Mouse (Mus musculus): Measurements from ENCODE around the gene 4933427D14Rik. TPM values are rescaled to one million over a fixed set of nuclear protein-coding genes. Genes with fewer than 3 reads are reported as not detected.
"Not testable (repeated sequence)": the region's sequence is repeated elsewhere in the genome, so short reads cannot be mapped to it uniquely, and the experiment has no call there.

4933427D14Rik gene
- polyA plus RNA-seq, 1 experiment, result 14.5 TPM

- no peak for TF ChIP-seq CTCF (IDR thresholded peaks at IDR 0.05; ENCODE audit: low read depth, low read length)
- TF ChIP-seq EP300 (IDR thresholded peaks at IDR 0.05; ENCODE audit: insufficient read depth, low read depth, low read length), result no peak
- no peak for TF ChIP-seq POLR2A (IDR thresholded peaks at IDR 0.05; ENCODE audit: insufficient read depth, low read length)
- H3K27me3 ChIP-seq (ENCODE audit: control insufficient read depth, insufficient read depth, low read length, poor library complexity, severe bottlenecking), result no peaks in the 10 kb centered on the region
- H3K4me3 ChIP-seq (ENCODE audit: low read depth, low read length), result no peak overlapping the region
- H3K4me1 ChIP-seq (ENCODE audit: control insufficient read depth, insufficient read depth, low read length), result no peaks in the 10 kb centered on the region
- H3K36me3 ChIP-seq (ENCODE audit: control insufficient read depth, insufficient read depth, low read length, poor library complexity, severe bottlenecking), result peaks cover 11% of the 10 kb centered on the region
- no peak overlapping the region for H3K9ac ChIP-seq (ENCODE audit: low read depth, poor library complexity, severe bottlenecking)
- H3K27ac ChIP-seq (ENCODE audit: insufficient read depth, low read length), result no peak overlapping the region
- no peaks in the 10 kb centered on the region for H3K9me3 ChIP-seq (replicated peaks; ENCODE audit: control insufficient read depth, insufficient read depth, low read length, poor library complexity, severe bottlenecking)
These were observed 32.5 kb downstream of the 4933427D14Rik start for GRCm38 (mm10) chr11:72174721-72175120.

GRCm38 (mm10) chr11:72173506-72173905 lies 33.8 kb downstream of the 4933427D14Rik start:
- Histone ChIP-seq H3K27me3 (ENCODE audit: control insufficient read depth, insufficient read depth, low read length, poor library complexity, severe bottlenecking) (no peaks in the 10 kb centered on the region), H3K9me3 (replicated peaks; ENCODE audit: control insufficient read depth, insufficient read depth, low read length, poor library complexity, severe bottlenecking) (no peaks in the 10 kb centered on the region), H3K4me3 (ENCODE audit: low read depth, low read length) (no peak overlapping the region), H3K36me3 (ENCODE audit: control insufficient read depth, insufficient read depth, low read length, poor library complexity, severe bottlenecking) (peaks cover 11% of the 10 kb centered on the region), H3K27ac (ENCODE audit: insufficient read depth, low read length) (no peak overlapping the region), H3K4me1 (ENCODE audit: control insufficient read depth, insufficient read depth, low read length) (no peaks in the 10 kb centered on the region), H3K9ac (ENCODE audit: low read depth, poor library complexity, severe bottlenecking) (no peak overlapping the region)
- TF ChIP-seq EP300 (IDR thresholded peaks at IDR 0.05; ENCODE audit: insufficient read depth, low read depth, low read length), result no peak

GRCm38 (mm10) chr11:72171906-72172305 lies 35.4 kb downstream of the 4933427D14Rik start:
- not testable (repeated sequence) for H3K4me1 ChIP-seq (ENCODE audit: control insufficient read depth, insufficient read depth, low read length); H3K27me3 ChIP-seq (ENCODE audit: control insufficient read depth, insufficient read depth, low read length, poor library complexity, severe bottlenecking); H3K9ac ChIP-seq (ENCODE audit: low read depth, poor library complexity, severe bottlenecking); H3K4me3 ChIP-seq (ENCODE audit: low read depth, low read length); H3K27ac ChIP-seq (ENCODE audit: insufficient read depth, low read length); H3K9me3 ChIP-seq (replicated peaks; ENCODE audit: control insufficient read depth, insufficient read depth, low read length, poor library complexity, severe bottlenecking)
- peaks cover 11% of the 10 kb centered on the region for H3K36me3 ChIP-seq (ENCODE audit: control insufficient read depth, insufficient read depth, low read length, poor library complexity, severe bottlenecking)

- Histone ChIP-seq H3K4me1 (ENCODE audit: control insufficient read depth, insufficient read depth, low read length) (no peaks in the 10 kb centered on the region), H3K36me3 (ENCODE audit: control insufficient read depth, insufficient read depth, low read length, poor library complexity, severe bottlenecking) (peaks cover 7% of the 10 kb centered on the region; the same call in 1 of the 2 replicates), H3K4me3 (ENCODE audit: low read depth, low read length) (no peak overlapping the region), H3K9me3 (replicated peaks; ENCODE audit: control insufficient read depth, insufficient read depth, low read length, poor library complexity, severe bottlenecking) (no peaks in the 10 kb centered on the region), H3K27me3 (ENCODE audit: control insufficient read depth, insufficient read depth, low read length, poor library complexity, severe bottlenecking) (no peaks in the 10 kb centered on the region), H3K27ac (ENCODE audit: insufficient read depth, low read length) (no peak overlapping the region), H3K9ac (ENCODE audit: low read depth, poor library complexity, severe bottlenecking) (no peak overlapping the region)
- TF ChIP-seq EP300 (IDR thresholded peaks at IDR 0.05; ENCODE audit: insufficient read depth, low read depth, low read length) (no peak), POLR2A (IDR thresholded peaks at IDR 0.05; ENCODE audit: insufficient read depth, low read length) (no peak), CTCF (IDR thresholded peaks at IDR 0.05; ENCODE audit: low read depth, low read length) (no peak)
These were observed 37.4 kb downstream of the 4933427D14Rik start for GRCm38 (mm10) chr11:72169871-72170270.

- Histone ChIP-seq H3K27me3 (ENCODE audit: control insufficient read depth, insufficient read depth, low read length, poor library complexity, severe bottlenecking) (no peaks in the 10 kb centered on the region), H3K9ac (ENCODE audit: low read depth, poor library complexity, severe bottlenecking) (no peak overlapping the region), H3K9me3 (replicated peaks; ENCODE audit: control insufficient read depth, insufficient read depth, low read length, poor library complexity, severe bottlenecking) (no peaks in the 10 kb centered on the region), H3K4me3 (ENCODE audit: low read depth, low read length) (no peak overlapping the region), H3K4me1 (ENCODE audit: control insufficient read depth, insufficient read depth, low read length) (no peaks in the 10 kb centered on the region), H3K36me3 (ENCODE audit: control insufficient read depth, insufficient read depth, low read length, poor library complexity, severe bottlenecking) (peaks cover 2% of the 10 kb centered on the region; the same call in 1 of the 2 replicates), H3K27ac (ENCODE audit: insufficient read depth, low read length) (no peak overlapping the region)
- TF ChIP-seq POLR2A (IDR thresholded peaks at IDR 0.05; ENCODE audit: insufficient read depth, low read length), result no peak
- no peak for TF ChIP-seq EP300 (IDR thresholded peaks at IDR 0.05; ENCODE audit: insufficient read depth, low read depth, low read length)
- no peak for TF ChIP-seq CTCF (IDR thresholded peaks at IDR 0.05; ENCODE audit: low read depth, low read length)
These were observed 44.1 kb downstream of the 4933427D14Rik start for GRCm38 (mm10) chr11:72163198-72163597.

- Histone ChIP-seq H3K36me3 (ENCODE audit: control insufficient read depth, insufficient read depth, low read length, poor library complexity, severe bottlenecking) (peaks cover 2% of the 10 kb centered on the region; the same call in 1 of the 2 replicates), H3K27ac (ENCODE audit: insufficient read depth, low read length) (no peak overlapping the region), H3K27me3 (ENCODE audit: control insufficient read depth, insufficient read depth, low read length, poor library complexity, severe bottlenecking) (no peaks in the 10 kb centered on the region), H3K9ac (ENCODE audit: low read depth, poor library complexity, severe bottlenecking) (no peak overlapping the region), H3K4me3 (ENCODE audit: low read depth, low read length) (no peak overlapping the region), H3K4me1 (ENCODE audit: control insufficient read depth, insufficient read depth, low read length) (no peaks in the 10 kb centered on the region), H3K9me3 (replicated peaks; ENCODE audit: control insufficient read depth, insufficient read depth, low read length, poor library complexity, severe bottlenecking) (no peaks in the 10 kb centered on the region)
- TF ChIP-seq EP300 (IDR thresholded peaks at IDR 0.05; ENCODE audit: insufficient read depth, low read depth, low read length) (no peak), CTCF (IDR thresholded peaks at IDR 0.05; ENCODE audit: low read depth, low read length) (no peak), POLR2A (IDR thresholded peaks at IDR 0.05; ENCODE audit: insufficient read depth, low read length) (no peak)
These were observed 50.6 kb downstream of the 4933427D14Rik start for GRCm38 (mm10) chr11:72156624-72157023.

Measured in ES-Bruce4 (cell line).